Mouse (Mus musculus) A20 (cell line): ENCODE data around the gene Tfcp2.
A peak's percentile ranks its signal among the peaks of the same experiment; 100 is the strongest.

Experiments used
- DNase-seq: peaks from one replicate; pipeline ENCODE4 v3.0.0-alpha.2; 2011; ENCODE audit warnings: low read depth, low spot score

The Tfcp2 gene

DNA sequence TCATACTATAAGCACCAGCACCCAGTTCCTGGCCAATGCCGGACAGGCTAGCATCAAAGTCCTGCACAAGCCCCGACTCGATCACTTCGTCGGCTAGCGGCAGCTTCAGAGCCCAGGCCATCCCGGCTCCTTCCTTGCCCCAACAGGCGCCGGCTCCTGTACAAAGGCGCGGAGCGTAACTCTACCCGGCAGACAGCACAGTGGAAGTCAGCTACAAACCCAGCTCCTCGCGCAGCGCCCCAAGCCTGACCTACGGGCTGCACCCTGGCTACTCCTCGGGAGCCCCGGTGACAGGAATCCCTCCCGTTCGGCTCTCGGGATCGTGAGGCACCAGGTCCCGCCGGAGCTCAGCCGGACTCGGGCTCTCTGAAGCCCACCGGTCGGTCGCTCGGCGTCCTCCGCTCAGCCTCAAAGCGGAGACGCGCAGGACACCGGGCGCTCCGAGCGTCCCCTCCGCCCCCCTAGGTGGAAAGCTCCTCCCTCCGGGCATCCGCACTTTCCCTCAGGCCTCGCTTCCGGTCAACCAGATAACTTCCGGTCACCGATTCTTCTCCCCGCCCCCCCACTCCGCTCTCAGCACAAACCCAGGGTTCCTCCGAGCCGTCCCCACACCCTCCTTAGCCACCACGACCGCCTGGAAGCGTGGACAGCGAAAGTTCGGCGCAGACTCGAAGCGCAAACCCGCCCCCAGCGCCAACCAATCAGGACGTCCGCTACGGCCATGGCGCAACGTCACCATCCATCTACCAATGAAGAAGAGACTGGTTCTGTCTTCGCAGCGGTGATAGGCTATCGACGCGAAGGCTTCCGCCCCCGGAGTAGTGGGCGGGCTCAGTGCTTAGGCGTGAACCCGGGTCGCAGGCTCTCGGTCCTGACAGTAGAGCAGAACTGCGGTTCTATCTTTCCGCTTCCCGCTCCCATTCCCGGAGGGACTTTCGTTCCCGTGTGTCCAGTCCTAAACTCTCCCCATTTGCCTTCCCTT is at the start of gene Tfcp2:
Gene Tfcp2, minus strand, starts transcription at position 683 of the 982 bp plus-strand sequence.
- DNase-seq: peak; percentile 97

- DNase-seq: no peak
These were observed 49.0 kb upstream of the Tfcp2 start for GRCm38 (mm10) chr15:100600696-100601272.

- DNase-seq: peak; percentile 87
These were observed 48.4 kb upstream of the Tfcp2 start for GRCm38 (mm10) chr15:100600047-100600695.

DNA sequence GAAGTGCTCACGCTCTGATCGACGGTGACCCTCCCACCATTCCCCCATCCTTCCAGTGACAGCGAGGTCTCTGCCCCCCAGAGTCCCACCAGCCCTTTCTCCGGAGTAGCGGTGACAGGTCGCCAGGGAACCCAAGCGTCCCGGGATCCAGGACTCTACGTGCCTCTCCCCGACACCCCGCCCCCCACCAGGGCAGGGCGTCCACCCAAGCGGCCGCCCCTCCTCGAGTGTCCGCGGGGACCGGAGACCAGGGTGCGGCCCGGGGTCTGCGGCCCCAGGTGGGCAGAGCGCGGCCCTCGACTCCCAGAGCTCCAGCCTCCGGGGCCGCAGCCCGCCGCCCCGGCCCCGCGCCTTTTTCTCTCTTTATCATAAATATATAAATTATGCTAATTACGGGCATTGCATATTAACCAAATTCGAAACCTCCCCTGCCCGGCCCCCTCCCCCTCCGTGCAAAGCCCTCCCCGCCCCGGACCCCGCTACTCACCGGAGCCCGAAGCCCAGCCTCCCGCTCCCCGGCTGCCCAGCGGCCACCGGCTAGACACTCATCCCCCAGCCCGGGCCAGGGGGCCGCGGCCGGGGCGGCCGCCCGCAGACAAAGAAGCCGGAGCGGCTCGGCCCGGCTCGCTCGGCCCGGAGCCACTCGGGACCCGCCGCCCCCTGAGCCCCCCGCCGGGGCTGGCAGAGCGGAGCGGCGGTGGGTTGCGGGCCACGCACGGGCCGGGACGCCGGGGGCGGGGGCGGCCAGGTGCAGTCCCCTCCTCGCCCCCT is 47.7 kb upstream of the Tfcp2 start, which contains the start of gene Pou6f1:
Gene Pou6f1, minus strand, starts transcription at position 709 of the 771 bp plus-strand sequence.
- DNase-seq: peak; percentile 51

DNA sequence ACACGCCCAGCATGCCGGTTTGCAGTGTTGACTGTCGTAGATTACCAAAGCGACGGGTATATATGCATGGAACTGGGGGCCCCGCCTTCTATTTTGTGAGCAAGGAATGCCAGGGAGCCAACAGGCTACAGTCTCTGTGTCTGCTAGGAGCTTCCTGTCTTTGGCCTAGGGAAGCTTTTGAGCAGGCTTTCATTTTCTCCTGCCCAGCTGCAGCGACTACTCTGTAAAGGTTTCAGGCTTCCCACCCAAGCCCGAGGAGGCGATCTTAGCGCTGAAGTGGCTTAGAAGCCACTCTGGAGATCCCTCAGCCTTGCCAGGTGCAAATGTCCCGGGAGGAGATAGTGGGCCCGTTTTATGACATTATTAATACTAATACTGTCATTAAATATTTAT is 47.1 kb upstream of the Tfcp2 start:
- peak; percentile 60 for DNase-seq

DNA sequence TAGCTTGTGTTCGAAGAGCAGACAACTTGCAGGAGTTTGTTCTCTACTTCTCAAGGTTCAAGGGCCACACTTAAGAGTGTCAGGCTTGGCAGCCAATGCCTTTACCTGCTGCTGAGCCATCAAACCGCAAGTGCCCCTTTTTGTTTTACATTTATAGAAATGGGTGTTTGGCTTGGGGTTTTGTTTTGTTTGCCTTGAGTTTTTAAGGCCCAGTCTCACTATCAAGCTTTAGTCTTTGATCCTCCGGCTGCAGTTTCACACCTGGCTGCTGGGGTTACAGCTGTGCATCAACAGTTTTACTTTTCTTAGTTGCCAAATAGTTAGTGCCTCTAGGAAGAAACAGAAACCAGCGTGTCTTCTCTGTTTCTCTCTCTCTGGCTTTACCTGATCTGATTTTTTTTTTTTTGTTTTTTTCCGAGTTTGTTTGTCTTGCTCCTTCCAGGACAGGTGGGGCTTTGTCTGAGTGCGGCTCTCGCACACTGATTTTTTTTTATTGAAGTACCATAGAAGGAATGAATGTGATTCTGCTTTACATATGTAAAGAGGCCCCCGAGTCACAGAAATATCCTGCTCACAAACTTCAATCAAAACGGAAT is 46.6 kb upstream of the Tfcp2 start:
- DNase-seq: peak; percentile 66

DNA sequence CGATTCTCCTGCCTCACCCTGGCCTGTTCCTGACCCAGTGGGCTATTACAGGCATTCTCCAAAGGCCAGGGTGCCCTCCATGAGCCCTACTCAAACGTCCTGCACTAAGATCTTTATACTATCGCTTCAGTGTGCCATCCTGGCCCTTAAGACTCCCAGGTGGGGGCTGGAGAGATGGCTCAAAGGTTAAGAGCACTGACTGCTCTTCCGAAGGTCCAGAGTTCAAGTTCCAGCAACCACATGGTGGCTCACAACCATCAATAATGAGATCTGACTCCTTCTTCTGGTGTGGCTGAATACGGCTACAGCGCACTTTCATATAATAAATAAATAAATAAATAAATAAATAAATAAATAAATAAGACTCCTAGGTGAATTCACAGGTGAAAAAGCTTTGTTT is 41.0 kb upstream of the Tfcp2 start:
- no peak for DNase-seq

GRCm38 (mm10) chr15:100590436-100590835 is 38.6 kb upstream of the Tfcp2 start:
- DNase-seq: no peak

GRCm38 (mm10) chr15:100588297-100588696 is 36.5 kb upstream of the Tfcp2 start:
- no peak for DNase-seq

DNA sequence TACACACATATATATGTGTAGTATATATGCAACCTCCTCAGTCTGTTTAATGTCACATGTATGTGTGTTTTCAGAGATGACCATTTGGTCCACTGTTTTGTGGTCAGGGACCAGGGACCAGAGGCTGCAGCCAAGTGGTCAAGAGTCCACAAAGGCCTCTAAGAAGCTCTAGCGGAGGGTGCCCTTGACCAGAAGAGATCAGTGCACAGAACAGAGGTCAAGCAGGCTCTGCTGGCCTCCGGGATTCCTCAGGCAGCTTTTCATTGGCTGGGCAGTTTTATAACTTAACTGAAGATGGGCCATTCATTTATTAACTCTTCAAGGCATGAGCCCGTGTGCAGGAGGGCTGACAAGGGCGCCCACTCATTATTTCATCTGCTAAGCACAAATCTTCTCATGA is 35.4 kb upstream of the Tfcp2 start:
- DNase-seq: no peak

- no peak for DNase-seq
These were observed 34.1 kb upstream of the Tfcp2 start for GRCm38 (mm10) chr15:100585931-100586330.

- no peak for DNase-seq
These were observed 28.3 kb upstream of the Tfcp2 start for GRCm38 (mm10) chr15:100580108-100580507.

DNA sequence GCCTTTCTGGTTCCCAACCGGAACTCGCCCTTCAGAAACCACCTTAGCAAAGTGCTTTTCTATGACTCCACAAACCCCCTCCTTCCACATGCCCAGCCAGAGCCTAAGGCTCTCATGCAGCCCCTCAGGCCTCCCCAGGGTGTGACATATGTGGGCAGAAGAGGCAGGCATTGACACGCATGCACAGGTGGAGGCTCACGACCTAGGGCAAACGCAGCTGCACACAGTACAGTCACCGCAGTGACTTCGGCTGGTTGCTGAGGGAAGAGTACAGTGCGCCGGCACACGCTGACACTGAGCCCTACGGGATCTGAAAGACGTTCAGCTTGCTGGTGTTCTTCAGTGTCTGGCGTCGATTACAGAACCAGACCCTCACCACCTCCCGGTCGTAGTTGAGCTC is 26.2 kb upstream of the Tfcp2 start:
- no peak for DNase-seq

GRCm38 (mm10) chr15:100576810-100577209 is 25.0 kb upstream of the Tfcp2 start:
- DNase-seq: no peak

GRCm38 (mm10) chr15:100576392-100576791 is 24.6 kb upstream of the Tfcp2 start:
- DNase-seq: no peak

- no peak for DNase-seq
These were observed 23.6 kb upstream of the Tfcp2 start for GRCm38 (mm10) chr15:100575366-100575765.

GRCm38 (mm10) chr15:100574378-100574777 is 22.6 kb upstream of the Tfcp2 start:
- DNase-seq: no peak

DNA sequence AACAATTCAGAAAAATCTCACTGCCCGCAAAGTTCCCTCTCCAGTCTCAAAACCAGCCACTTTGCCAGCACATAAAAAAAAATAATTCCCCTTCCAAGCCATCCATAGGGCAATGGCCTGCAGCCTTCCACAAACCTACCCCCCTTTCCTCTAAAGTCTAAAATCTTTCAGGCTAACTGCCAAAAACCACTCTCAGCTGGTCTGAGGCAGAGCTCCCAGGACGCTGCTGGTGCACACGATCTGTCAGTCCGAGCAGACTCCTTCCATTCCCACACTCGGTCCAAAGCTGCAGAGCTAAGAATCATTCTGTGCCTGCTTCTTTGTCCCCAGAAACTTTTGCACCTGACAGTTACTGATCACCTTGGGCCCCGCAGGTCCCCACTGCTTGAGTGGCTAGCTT is 22.1 kb upstream of the Tfcp2 start:
- no peak for DNase-seq

DNA sequence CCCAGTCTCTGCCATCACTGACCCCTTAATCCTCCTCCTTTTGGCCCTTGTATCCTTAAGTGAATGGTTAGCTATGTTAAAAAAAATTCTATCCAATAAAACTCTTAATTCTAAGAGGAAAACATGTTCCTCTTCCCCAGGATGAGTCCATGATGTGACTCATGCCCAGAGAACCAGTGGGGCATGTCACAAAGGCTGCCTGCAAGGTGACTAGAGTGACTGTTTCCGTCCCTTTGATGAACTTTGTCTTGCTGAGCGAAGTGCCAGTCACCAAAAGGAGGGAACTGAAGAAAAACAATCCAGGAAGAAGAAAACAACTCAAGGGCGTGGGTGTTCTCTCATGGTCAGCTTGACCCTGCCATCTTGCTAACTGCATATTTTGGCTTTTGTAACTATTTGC is 17.4 kb upstream of the Tfcp2 start:
- DNase-seq: no peak

- DNase-seq: no peak
These were observed 14.7 kb upstream of the Tfcp2 start for GRCm38 (mm10) chr15:100566531-100566930.
